Mouse (Mus musculus) MEL (cell line): ENCODE data around the gene Cyfip1. TPM values are rescaled to one million over a fixed set of nuclear protein-coding genes. Genes with fewer than 3 reads are reported as not detected.

Experiments
- DNase-seq: peaks from one replicate; pipeline ENCODE4 v3.0.0; 2011; ENCODE audit warnings: low read depth, low spot score
- H3K27ac ChIP-seq: 2 replicates; pipeline ENCODE4 v1.5.1; 2012; ENCODE audit warnings: low read depth, mild to moderate bottlenecking, control low read depth, low read length, moderate library complexity; ENCODE audit not compliant: control insufficient read depth
- H3K27me3 ChIP-seq, 2 experiments: fragments of 150-350 bp in 1 of 2; sonication (generic) in 1 of 2; 2 replicates each; pipeline ENCODE4 v1.6.1; 2012; ENCODE audit warnings: low read length in 2 of 2, mild to moderate bottlenecking in 2 of 2, improper control_type of control experiment in 1 of 2, moderate library complexity in 1 of 2; ENCODE audit not compliant: insufficient read depth in 2 of 2, control insufficient read depth in 1 of 2
- H3K36me3 ChIP-seq, 2 experiments: 2 replicates each; pipeline ENCODE4 v1.6.1; 2012 to 2014; ENCODE audit warnings: low read length in 2 of 2, improper control_type of control experiment in 1 of 2, inconsistent platforms in 1 of 2, mild to moderate bottlenecking in 1 of 2; ENCODE audit not compliant: insufficient read depth in 2 of 2, control insufficient read depth in 1 of 2
- H3K4me1 ChIP-seq, 2 experiments: fragments of 150-350 bp in 1 of 2; sonication (generic) in 1 of 2; 2 replicates each; pipeline ENCODE4 v1.6.1; 2012; ENCODE audit warnings: low read length in 2 of 2, improper control_type of control experiment in 1 of 2, mild to moderate bottlenecking in 1 of 2; ENCODE audit not compliant: insufficient read depth in 2 of 2, control insufficient read depth in 1 of 2
- H3K4me3 ChIP-seq, 2 experiments: fragments of 150-350 bp in 1 of 2; sonication (generic) in 1 of 2; 2 replicates each; pipeline ENCODE4 v1.5.1; 2012; ENCODE audit warnings: low read depth in 2 of 2, low read length in 2 of 2, mild to moderate bottlenecking in 2 of 2, moderate library complexity in 2 of 2, control low read depth in 1 of 2, improper control_type of control experiment in 1 of 2; ENCODE audit not compliant: control insufficient read depth in 1 of 2, insufficient read depth in 1 of 2
- H3K79me2 ChIP-seq: 2 replicates; pipeline ENCODE4 v1.6.1; 2012; ENCODE audit warnings: mild to moderate bottlenecking, low read length, moderate library complexity; ENCODE audit not compliant: control insufficient read depth, poor library complexity, insufficient read depth
- H3K9ac ChIP-seq: 2 replicates; pipeline ENCODE4 v1.6.1; 2012; ENCODE audit warnings: low read depth, mild to moderate bottlenecking, control low read depth, low read length, moderate library complexity; ENCODE audit not compliant: control insufficient read depth, poor library complexity, severe bottlenecking
- H3K9me3 ChIP-seq: fragments of 150-350 bp; sonication (generic); replicated peaks from 2 replicates; pipeline ENCODE4 v1.6.1; 2012; ENCODE audit warnings: mild to moderate bottlenecking, low read length, improper control_type of control experiment, moderate library complexity; ENCODE audit not compliant: insufficient read depth
- CHD1 ChIP-seq: IDR thresholded peaks from 2 replicates; pipeline ENCODE4 v1.6.1; 2012; ENCODE audit warnings: low read depth, mild to moderate bottlenecking, inconsistent platforms, low read length, improper control_type of control experiment
- ELF1 ChIP-seq: IDR thresholded peaks from 2 replicates; pipeline ENCODE4 v1.6.1; 2014; ENCODE audit warnings: low read depth, mild to moderate bottlenecking, inconsistent platforms, low read length, improper control_type of control experiment, moderate library complexity
- ETS1 ChIP-seq: IDR thresholded peaks from 2 replicates; pipeline ENCODE4 v1.6.1; 2012; ENCODE audit warnings: low read depth, mild to moderate bottlenecking, inconsistent platforms, low read length, improper control_type of control experiment, moderate library complexity
- GABPA ChIP-seq: IDR thresholded peaks from 2 replicates; pipeline ENCODE4 v1.6.1; 2012; ENCODE audit warnings: low read depth, mild to moderate bottlenecking, inconsistent platforms, low read length, improper control_type of control experiment, moderate library complexity
- HCFC1 ChIP-seq: IDR thresholded peaks from 2 replicates; pipeline ENCODE4 v1.6.1; 2012; ENCODE audit warnings: low read depth, mild to moderate bottlenecking, inconsistent platforms, low read length, improper control_type of control experiment, moderate library complexity
- JUND ChIP-seq: IDR thresholded peaks from 2 replicates; pipeline ENCODE4 v1.6.1; 2011; ENCODE audit warnings: low read depth, mild to moderate bottlenecking, improper control_type of control experiment, low read length
- KAT2A ChIP-seq: conservative IDR thresholded peaks from 2 replicates; pipeline ENCODE4 v1.6.1; 2012; ENCODE audit warnings: low read depth, low read length, improper control_type of control experiment, inconsistent platforms
- MAFK ChIP-seq: IDR thresholded peaks from 2 replicates; pipeline ENCODE4 v1.6.1; 2011; ENCODE audit warnings: low read depth, mild to moderate bottlenecking, low read length, improper control_type of control experiment, borderline replicate concordance
- MYC ChIP-seq: IDR thresholded peaks from 2 replicates; pipeline ENCODE4 v1.6.1; 2011; ENCODE audit warnings: low read depth, mild to moderate bottlenecking, low read length, improper control_type of control experiment, moderate library complexity
- POLR2AphosphoS5 ChIP-seq: IDR thresholded peaks from 2 replicates; pipeline ENCODE4 v1.6.1; 2012; ENCODE audit warnings: low read depth, borderline replicate concordance, mild to moderate bottlenecking, inconsistent platforms, low read length, moderate library complexity, mixed read lengths
- SMC3 ChIP-seq: IDR thresholded peaks from 2 replicates; pipeline ENCODE4 v1.6.1; 2011; ENCODE audit warnings: low read depth, low read length, improper control_type of control experiment
- UBTF ChIP-seq: IDR thresholded peaks from 2 replicates; pipeline ENCODE4 v1.6.1; 2012; ENCODE audit warnings: low read depth, mild to moderate bottlenecking, inconsistent platforms, low read length, improper control_type of control experiment, moderate library complexity, borderline replicate concordance; ENCODE audit not compliant: insufficient read depth
- USF1 ChIP-seq: IDR thresholded peaks from 2 replicates; pipeline ENCODE4 v1.6.1; 2014; ENCODE audit warnings: low read depth, mild to moderate bottlenecking, inconsistent platforms, low read length, improper control_type of control experiment, moderate library complexity
- polyA plus RNA-seq, 2 experiments: library from polyadenylated mRNA; stranded (reverse) in 1 of 2; unstranded in 1 of 2; fragments of >175 nt in 1 of 2; fragments of >200 nt in 1 of 2; gene quantifications; 2 replicates each; pipeline versions ENCODE4 v1.2.1 to v1.2.4; 2012; ENCODE audit warnings: low replicate concordance in 2 of 2, low read depth in 1 of 2; ENCODE audit not compliant: insufficient read length in 2 of 2, insufficient read depth in 1 of 2, missing spikeins in 1 of 2
- total RNA-seq: library from RNA; depleted of rRNA; stranded (reverse); fragments of 300-350 nt; gene quantifications from 2 replicates; pipeline ENCODE4 v1.2.3, GENCODE M21; 2012

The Cyfip1 gene
- total and polyA plus RNA-seq, 3 experiments: 18.3 to 124 (median 27.6) TPM

GRCm38 (mm10) chr7:55859518-55859872 lies 17.9 kb downstream of the Cyfip1 start:
- Histone ChIP-seq H3K27ac (no peak overlapping the region), H3K4me1 (peaks cover 0 to 14% of the 10 kb centered on the region in 2 experiments; a peak in 3 of 4 replicates), H3K27me3 (no peaks in the 10 kb centered on the region), H3K9me3 (no peaks in the 10 kb centered on the region), H3K79me2 (no peaks in the 10 kb centered on the region; the same call in 1 of the 2 replicates), H3K9ac (no peak overlapping the region), H3K4me3 (no peak overlapping the region), H3K36me3 (peaks cover 0 to 16% of the 10 kb centered on the region in 2 experiments; a peak in 2 of 4 replicates)
- no peak for TF ChIP-seq MAFK
- 0 out of 2 replicates have a peak, but pooled peaks have one; percentile 37 for TF ChIP-seq JUND
- TF ChIP-seq MYC: no peak
- DNase-seq: peak; percentile 59

DNA sequence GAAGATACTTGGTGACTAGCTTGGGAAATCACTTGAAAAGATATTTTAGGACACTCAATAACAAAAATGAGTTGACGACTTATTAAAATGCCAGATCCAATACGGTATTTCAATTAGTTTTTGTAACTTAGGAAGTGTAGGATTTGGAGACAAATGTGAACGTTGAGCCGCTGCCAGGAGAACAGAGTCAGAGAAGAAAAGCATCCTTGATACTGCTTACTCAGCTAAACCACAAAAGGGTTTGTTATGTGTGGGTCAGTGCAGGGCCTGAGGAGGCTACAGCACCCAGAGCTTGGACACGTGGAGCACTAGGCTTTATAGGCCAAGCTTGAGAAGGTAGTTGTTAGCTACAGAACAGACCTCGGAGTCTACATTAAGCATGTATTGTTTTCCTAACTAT lies 18.4 kb downstream of the Cyfip1 start:
- TF ChIP-seq CHD1: no peak
- no peak for TF ChIP-seq HCFC1
- TF ChIP-seq GABPA: no peak
- TF ChIP-seq MAFK: 0 out of 2 replicates have a peak, but pooled peaks have one; percentile 28
- TF ChIP-seq JUND: no peak
- Histone ChIP-seq H3K79me2 (no peaks in the 10 kb centered on the region; the same call in 1 of the 2 replicates), H3K9me3 (no peaks in the 10 kb centered on the region), H3K36me3 (peaks cover 0 to 16% of the 10 kb centered on the region in 2 experiments; a peak in 2 of 4 replicates), H3K27ac (no peak overlapping the region), H3K4me1 (peaks cover 0 to 14% of the 10 kb centered on the region in 2 experiments; a peak in 3 of 4 replicates), H3K9ac (no peak overlapping the region), H3K27me3 (no peaks in the 10 kb centered on the region), H3K4me3 (no peak overlapping the region)
- no peak for DNase-seq

DNA sequence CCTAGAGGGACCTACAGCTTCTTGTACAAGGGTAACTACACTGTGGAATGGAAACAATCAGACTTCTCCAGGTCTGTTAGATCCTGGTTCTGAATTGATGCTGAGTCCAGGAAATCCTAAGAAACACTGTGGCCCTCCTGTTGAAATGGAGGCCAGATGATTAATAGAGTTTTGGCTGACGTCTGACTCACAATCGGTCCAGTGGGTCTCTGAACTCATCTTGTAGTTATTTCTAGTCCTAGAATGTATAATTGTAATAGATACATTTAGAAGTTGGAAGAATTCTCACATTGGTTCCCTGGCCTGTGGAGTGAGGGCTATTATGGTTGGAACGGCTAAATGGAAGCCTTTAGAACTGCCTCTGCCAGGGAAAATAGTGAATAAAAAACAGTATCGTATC lies 19.6 kb downstream of the Cyfip1 start:
- TF ChIP-seq ETS1: no peak
- no peak for TF ChIP-seq KAT2A
- no peak for TF ChIP-seq ELF1
- TF ChIP-seq USF1: no peak
- TF ChIP-seq SMC3: no peak
- TF ChIP-seq UBTF: no peak
- TF ChIP-seq POLR2AphosphoS5: no peak
- no peak for DNase-seq
- Histone ChIP-seq H3K27ac (no peak overlapping the region), H3K79me2 (no peaks in the 10 kb centered on the region; the same call in 1 of the 2 replicates), H3K4me3 (no peak overlapping the region), H3K27me3 (no peaks in the 10 kb centered on the region), H3K36me3 (peaks cover 0 to 16% of the 10 kb centered on the region in 2 experiments; a peak in 2 of 4 replicates), H3K9ac (no peak overlapping the region), H3K4me1 (peaks cover 0 to 14% of the 10 kb centered on the region in 2 experiments; a peak in 3 of 4 replicates), H3K9me3 (no peaks in the 10 kb centered on the region)
